Mouse (Mus musculus) embryonic facial prominence, embryonic 14.5 days (tissue): ENCODE measurements around the gene Anks1. TPM values are rescaled to one million over a fixed set of nuclear protein-coding genes. Genes with fewer than 3 reads are reported as not detected.
A peak's percentile ranks its signal among the peaks of the same experiment; 100 is the strongest.

ENCODE experiments used
- ATAC-seq: fragments of 200-750 bp; cut with Nextera tagmentation; 2 replicates; pipeline ENCODE4 v1.8.0; 2017; ENCODE audit warnings: low read depth, moderate number of reproducible peaks, moderate TSS enrichment
- DNase-seq: peaks from one replicate; pipeline ENCODE4 v3.0.0-alpha.2; 2015; ENCODE audit warnings: low spot score
- H3K27ac ChIP-seq: fragments of 300-500 bp; sonication (generic); replicated peaks from 2 replicates; pipeline ENCODE4 v1.5.1; 2014; ENCODE audit warnings: low read depth, mild to moderate bottlenecking, low read length, moderate library complexity
- H3K27me3 ChIP-seq: fragments of 300-500 bp; sonication (generic); replicated peaks from 2 replicates; pipeline ENCODE4 v1.6.1; 2014; ENCODE audit warnings: low read length; ENCODE audit not compliant: control insufficient read depth, insufficient read depth
- H3K36me3 ChIP-seq: fragments of 300-500 bp; sonication (generic); 2 replicates; pipeline ENCODE4 v1.6.1; 2014; ENCODE audit warnings: low read length, mixed read lengths; ENCODE audit not compliant: control insufficient read depth, insufficient read depth
- H3K4me1 ChIP-seq: fragments of 300-500 bp; sonication (generic); 2 replicates; pipeline ENCODE4 v1.6.1; 2014; ENCODE audit warnings: antibody characterized with exemption, low read length; ENCODE audit not compliant: control insufficient read depth, insufficient read depth
- H3K4me2 ChIP-seq: fragments of 300-500 bp; sonication (generic); 2 replicates; pipeline ENCODE4 v1.6.1; 2014; ENCODE audit warnings: low read depth, mild to moderate bottlenecking, low read length, moderate library complexity, mixed read lengths
- H3K4me3 ChIP-seq: fragments of 300-500 bp; sonication (generic); 2 replicates; pipeline ENCODE4 v1.5.1; 2014; ENCODE audit warnings: low read depth, mild to moderate bottlenecking, low read length
- H3K9ac ChIP-seq: fragments of 300-500 bp; sonication (generic); 2 replicates; pipeline ENCODE4 v1.6.1; 2014; ENCODE audit warnings: low read depth, mild to moderate bottlenecking, low read length, moderate library complexity, mixed read lengths
- H3K9me3 ChIP-seq: fragments of 300-500 bp; sonication (generic); 2 replicates; pipeline ENCODE4 v1.6.1; 2016; ENCODE audit warnings: low read length; ENCODE audit not compliant: control insufficient read depth
- WGBS: fragments of 180-500 bp; shearing (Covaris S2); extraction: QIAGEN DNeasy Blood & Tissue Kit; methylation state at CpG from one replicate; pipeline ENCODE4 v1.1.7; 2014; 5-methylcytosine and 5-hydroxymethylcytosine counted together
- polyA plus RNA-seq: library from polyadenylated mRNA; unstranded; fragments of >200 nt; fragmentation: Nextera tagmentation; extraction: Ambion mirVana; gene quantifications from 2 replicates; pipeline ENCODE4 v1.2.1, GENCODE M21; 2014

Gene Anks1
- polyA plus RNA-seq, 1 experiment from 2014 or later, result 14.2 TPM

DNA sequence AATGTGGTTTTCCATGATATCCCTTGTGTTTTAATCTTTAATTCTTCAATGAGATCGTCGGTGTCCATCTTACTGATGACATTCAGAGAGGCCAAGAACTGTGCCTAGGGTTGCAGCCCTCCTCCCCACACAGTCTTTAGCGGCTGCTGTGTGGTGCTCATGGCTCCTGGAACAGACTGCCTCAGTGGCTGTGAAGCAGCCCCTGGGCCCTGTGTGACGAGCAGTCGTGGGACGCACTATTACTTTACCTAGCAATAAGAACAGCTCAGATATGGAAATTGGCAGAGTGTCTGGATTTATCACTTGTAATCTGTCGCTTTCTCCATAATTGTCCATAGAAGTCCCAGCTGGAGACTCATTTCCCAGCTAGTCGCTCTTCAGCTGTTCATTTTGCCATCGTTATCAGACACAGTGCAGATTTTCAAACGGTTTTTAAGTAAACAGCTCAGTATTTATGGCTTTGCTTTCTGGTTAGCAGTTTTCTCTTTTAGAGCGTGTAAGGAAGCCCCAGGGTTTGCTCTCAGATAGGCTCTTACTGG, 13.1 kb downstream of the Anks1 start:
- no peaks in the 10 kb centered on the region for H3K36me3 ChIP-seq
- H3K27ac ChIP-seq, result no peak overlapping the region; the same call in 1 of the 2 replicates
- no peaks in the 10 kb centered on the region for H3K27me3 ChIP-seq
- ATAC-seq, result no peak
- no peak overlapping the region for H3K4me3 ChIP-seq
- H3K9me3 ChIP-seq, result no peaks in the 10 kb centered on the region
- DNase-seq, result no peak
- H3K4me1 ChIP-seq, result no peaks in the 10 kb centered on the region; the same call in 1 of the 2 replicates
- H3K9ac ChIP-seq, result no peak overlapping the region
- H3K4me2 ChIP-seq, result no peak overlapping the region
- WGBS, result 85% methylated on average over 11 of the region's 11 CpGs

- no peak overlapping the region for H3K4me3 ChIP-seq
- 85% methylated on average over 4 of the region's 4 CpGs for WGBS
- no peaks in the 10 kb centered on the region for H3K36me3 ChIP-seq
- no peak overlapping the region for H3K9ac ChIP-seq
- DNase-seq (no peak), ATAC-seq (no peak)
- no peak overlapping the region for H3K4me2 ChIP-seq
- H3K4me1 ChIP-seq, result no peaks in the 10 kb centered on the region; the same call in 1 of the 2 replicates
- H3K27me3 ChIP-seq, result no peaks in the 10 kb centered on the region
- H3K9me3 ChIP-seq, result no peaks in the 10 kb centered on the region
- H3K27ac ChIP-seq, result no peak overlapping the region
These were observed 15.9 kb downstream of the Anks1 start for GRCm38 (mm10) chr17:27925054-27925453.

GRCm38 (mm10) chr17:27925504-27925903, 16.4 kb downstream of the Anks1 start:
- Histone ChIP-seq H3K9me3 (no peaks in the 10 kb centered on the region), H3K27ac (no peak overlapping the region), H3K4me2 (no peak overlapping the region), H3K27me3 (no peaks in the 10 kb centered on the region), H3K36me3 (no peaks in the 10 kb centered on the region), H3K4me1 (no peaks in the 10 kb centered on the region; the same call in 1 of the 2 replicates), H3K9ac (no peak overlapping the region), H3K4me3 (no peak overlapping the region)
- ATAC-seq, result no peak
- DNase-seq, result no peak
- WGBS, result 64% methylated on average over 7 of the region's 7 CpGs

DNA sequence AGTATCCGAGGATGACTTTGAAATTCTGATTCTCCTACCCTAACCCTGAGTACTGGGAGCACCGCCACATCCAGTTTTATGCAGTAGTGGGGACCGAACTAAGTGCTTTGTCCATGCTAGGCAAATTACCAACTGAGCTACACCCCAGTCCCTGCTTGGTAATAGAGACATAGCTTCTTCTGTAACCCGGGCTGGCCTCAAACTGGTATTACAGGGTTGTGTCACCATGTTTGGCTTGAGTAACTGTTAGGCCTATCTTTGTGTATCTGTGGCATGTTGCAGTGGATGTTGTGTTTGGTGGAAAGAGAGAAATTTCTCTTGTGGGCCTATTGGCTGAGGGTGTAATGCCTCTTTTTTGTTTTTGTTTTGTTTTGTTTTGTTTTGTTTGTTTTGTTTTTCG, 21.2 kb downstream of the Anks1 start:
- no peak overlapping the region for H3K9ac ChIP-seq
- DNase-seq (no peak), ATAC-seq (no peak)
- no peak overlapping the region for H3K4me3 ChIP-seq
- no peak overlapping the region for H3K27ac ChIP-seq
- no peaks in the 10 kb centered on the region for H3K27me3 ChIP-seq
- no peaks in the 10 kb centered on the region for H3K9me3 ChIP-seq
- no peaks in the 10 kb centered on the region for H3K36me3 ChIP-seq
- WGBS, result 95% methylated on average over 5 of the region's 5 CpGs
- no peak overlapping the region for H3K4me2 ChIP-seq
- 0 out of 2 replicates have a peak, but pooled peaks cover 3% of the 10 kb centered on the region for H3K4me1 ChIP-seq

DNA sequence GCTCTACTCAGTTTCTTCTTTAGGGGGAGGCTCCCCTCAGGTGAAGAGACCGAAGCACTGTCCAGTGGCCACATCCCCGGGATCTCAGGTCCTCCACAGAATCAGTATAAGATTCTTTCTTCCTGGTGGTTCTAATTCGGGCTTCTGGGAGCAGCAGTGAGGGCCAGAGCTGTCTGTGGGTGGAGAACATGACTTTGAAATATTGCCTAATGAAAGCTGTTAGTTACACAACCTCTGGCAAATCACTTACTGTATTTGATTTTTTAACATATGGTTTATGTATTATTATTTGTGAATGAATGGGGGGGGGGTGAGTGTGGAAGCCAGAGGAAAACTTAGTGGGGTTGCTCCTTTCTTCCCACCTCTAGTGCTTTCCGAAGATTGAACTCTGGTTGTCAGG, 22.7 kb downstream of the Anks1 start:
- Histone ChIP-seq H3K4me1 (peaks cover 4% of the 10 kb centered on the region; the same call in 1 of the 2 replicates), H3K36me3 (no peaks in the 10 kb centered on the region), H3K27ac (no peak overlapping the region), H3K4me3 (no peak overlapping the region), H3K4me2 (no peak overlapping the region), H3K9me3 (no peaks in the 10 kb centered on the region), H3K9ac (no peak overlapping the region), H3K27me3 (no peaks in the 10 kb centered on the region)
- ATAC-seq (no peak), DNase-seq (no peak)
- 80% methylated on average over 4 of the region's 4 CpGs for WGBS

DNA sequence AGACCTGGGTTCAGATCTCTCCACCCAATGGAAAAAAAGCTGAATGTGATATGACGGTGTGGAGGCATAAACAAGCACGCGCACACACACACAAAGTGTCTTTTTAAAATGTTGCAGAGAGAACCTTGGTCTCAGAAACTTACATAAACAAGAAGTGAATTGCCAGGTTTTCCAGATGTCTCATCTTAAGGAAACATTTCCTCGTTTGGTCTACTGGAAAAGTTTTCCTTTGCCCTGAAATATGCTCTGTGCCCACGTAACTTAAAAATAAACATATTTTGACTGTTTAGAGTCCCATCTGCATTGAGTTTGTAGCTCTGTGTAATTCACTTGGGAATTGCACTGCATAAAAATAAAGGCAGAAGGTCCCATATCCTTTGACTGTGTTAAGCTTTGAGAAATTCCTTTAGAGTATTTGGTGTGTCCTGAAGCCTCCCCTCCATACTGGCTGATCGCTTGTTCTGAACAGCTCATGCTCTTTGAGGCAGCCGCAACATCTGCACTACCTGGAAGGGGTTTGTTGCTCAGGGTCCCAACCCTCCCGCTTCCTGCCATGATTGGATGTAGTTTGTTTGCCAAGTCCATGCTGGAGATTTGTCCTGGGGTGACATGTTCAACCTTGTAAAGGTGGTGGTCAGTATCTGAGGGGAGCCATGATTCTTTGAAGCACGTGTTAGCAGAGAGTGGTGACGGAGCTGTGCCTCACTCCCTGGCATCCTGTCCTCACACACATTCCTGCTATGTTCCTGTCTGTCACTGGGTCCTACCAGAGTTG, 25.2 kb downstream of the Anks1 start:
- no peak overlapping the region for H3K4me3 ChIP-seq
- no peaks in the 10 kb centered on the region for H3K9me3 ChIP-seq
- H3K27ac ChIP-seq, result peak overlapping the region; percentile 71
- ATAC-seq (no peak), DNase-seq (peak; percentile 61)
- H3K9ac ChIP-seq, result no peak overlapping the region
- H3K4me1 ChIP-seq, result peaks cover 20% of the 10 kb centered on the region
- WGBS, result 64% methylated on average over 10 of the region's 10 CpGs
- H3K27me3 ChIP-seq, result no peaks in the 10 kb centered on the region
- H3K4me2 ChIP-seq, result no peak overlapping the region
- H3K36me3 ChIP-seq, result no peaks in the 10 kb centered on the region

DNA sequence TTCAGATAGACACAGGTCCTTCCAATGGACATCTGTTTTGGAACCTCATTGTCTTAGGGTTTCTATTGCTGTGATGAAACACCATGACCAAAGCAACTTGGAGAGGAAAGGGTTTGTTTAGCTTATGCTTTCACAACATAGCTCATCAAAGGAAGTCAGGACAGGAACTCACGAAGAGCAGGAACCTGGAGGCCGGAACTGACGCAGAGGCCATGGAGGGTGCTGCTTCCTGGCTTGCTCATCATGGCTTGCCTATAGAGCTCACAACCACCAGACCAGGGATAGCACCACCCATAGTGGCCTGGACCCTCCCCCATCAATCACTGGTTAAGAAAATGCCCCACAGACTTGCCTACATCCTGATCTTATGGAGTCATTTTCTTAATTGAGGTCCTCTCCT, 26.0 kb downstream of the Anks1 start:
- no peak for ATAC-seq
- peaks cover 27% of the 10 kb centered on the region for H3K4me1 ChIP-seq
- H3K36me3 ChIP-seq, result no peaks in the 10 kb centered on the region
- H3K27me3 ChIP-seq, result no peaks in the 10 kb centered on the region
- no peaks in the 10 kb centered on the region for H3K9me3 ChIP-seq
- 90% methylated on average over 3 of the region's 3 CpGs for WGBS
- DNase-seq, result no peak
- no peak overlapping the region for H3K27ac ChIP-seq
- H3K9ac ChIP-seq, result no peak overlapping the region
- no peak overlapping the region for H3K4me2 ChIP-seq
- no peak overlapping the region for H3K4me3 ChIP-seq

GRCm38 (mm10) chr17:27937054-27937615, 28.0 kb downstream of the Anks1 start:
- WGBS, result 84% methylated on average over 4 of the region's 4 CpGs
- Histone ChIP-seq H3K36me3 (no peaks in the 10 kb centered on the region), H3K4me2 (no peak overlapping the region), H3K27ac (no peak overlapping the region), H3K9ac (no peak overlapping the region), H3K4me3 (no peak overlapping the region), H3K27me3 (no peaks in the 10 kb centered on the region), H3K9me3 (no peaks in the 10 kb centered on the region), H3K4me1 (peaks cover 32% of the 10 kb centered on the region)
- no peak for ATAC-seq
- DNase-seq, result no peak
